10 mouse cellular contexts compared by ENCODE assay signal in the genomic region with DNA sequence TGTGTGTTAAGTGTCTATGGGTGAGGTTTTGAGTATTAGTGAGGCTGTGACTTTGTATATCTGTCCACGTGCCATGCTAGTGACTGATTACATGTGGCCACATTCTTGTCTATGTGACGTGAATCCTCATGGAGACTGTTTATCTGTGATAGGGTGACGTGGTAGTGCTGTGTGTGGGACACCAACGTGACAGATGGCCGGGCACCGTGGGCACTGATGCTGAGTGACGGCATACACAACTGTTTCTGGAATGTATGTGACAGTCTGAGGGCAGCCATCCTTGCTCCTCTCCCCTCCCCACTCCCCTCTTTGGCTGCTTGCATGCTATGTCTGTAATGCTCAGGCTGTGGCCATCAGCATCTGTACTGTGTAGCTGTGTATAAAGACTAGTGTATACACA. TPM values are rescaled to one million over a fixed set of nuclear protein-coding genes. Genes with fewer than 3 reads are reported as not detected.
A peak's percentile ranks its signal among the peaks of the same experiment; 100 is the strongest.
DNase-seq lines count a peak whose midpoint lies in the region; ATAC-seq and TF ChIP-seq lines count a peak whose summit lies in the region.
"Had no signal": no experiment of that assay in that cellular context is flagged by ENCODE, and none has a peak within 500 bp of the region (broad histone marks: within the 10 kb centered on the region; RNA-seq: fewer than 3 reads in every experiment).

No protein-coding gene starts in this region.

- H3K9me3 ChIP-seq in lung, postnatal 0 days (ENCODE audit: low read length): no peaks in the 10 kb centered on the region
- H3K9me3 ChIP-seq in hindbrain, embryonic 15.5 days: no peaks in the 10 kb centered on the region
- no peaks in the 10 kb centered on the region for H3K9me3 ChIP-seq in neural tube, embryonic 15.5 days (replicated peaks)

- no peaks in the 10 kb centered on the region for H3K27me3 ChIP-seq in lung, postnatal 0 days (replicated peaks; ENCODE audit: insufficient read depth, low read length)
- H3K27me3 ChIP-seq in hindbrain, embryonic 15.5 days: no peaks in the 10 kb centered on the region
- H3K27me3 ChIP-seq in neural tube, embryonic 15.5 days (replicated peaks): no peaks in the 10 kb centered on the region

- H3K27ac ChIP-seq in lung, postnatal 0 days (ENCODE audit: low read length): no peak overlapping the region
- H3K27ac ChIP-seq in hindbrain, embryonic 15.5 days (replicated peaks): peak overlapping the region; percentile 94; the same call in 1 of the 2 replicates
- H3K27ac ChIP-seq in neural tube, embryonic 15.5 days (replicated peaks): 0 out of 2 replicates have a peak overlapping the region, but pooled peaks have one; percentile 23

- ATAC-seq in lung, postnatal 0 days: peak; percentile 1; the same call in 1 of the 2 replicates
- ATAC-seq in hindbrain, embryonic 15.5 days (ENCODE audit: low FRiP score, low read depth): no peak
- ATAC-seq in neural tube, embryonic 15.5 days (ENCODE audit: low FRiP score): no peak

- no peak for TF ChIP-seq EP300 in lung, postnatal 0 days (IDR thresholded peaks at IDR 0.05)

- TF ChIP-seq CTCF in lung, postnatal 0 days (IDR thresholded peaks at IDR 0.05): no peak

- no peak overlapping the region for H3K9ac ChIP-seq in lung, postnatal 0 days (replicated peaks; ENCODE audit: low read depth)
- H3K9ac ChIP-seq in hindbrain, embryonic 15.5 days: peak overlapping the region; percentile 94; the same call in 1 of the 2 replicates
- 0 out of 2 replicates have a peak overlapping the region, but pooled peaks have one; percentile 10 for H3K9ac ChIP-seq in neural tube, embryonic 15.5 days (replicated peaks)

- 48% methylated on average over 7 of the region's 7 CpGs for WGBS in lung, postnatal 0 days
- 27% methylated on average over 7 of the region's 7 CpGs for WGBS in hindbrain, embryonic 15.5 days
- WGBS in neural tube, embryonic 15.5 days: 48% methylated on average over 7 of the region's 7 CpGs

- H3K4me1 ChIP-seq in lung, postnatal 0 days (ENCODE audit: insufficient read depth, low read depth, low read length): peaks cover 10% of the 10 kb centered on the region; the same call in 1 of the 2 replicates
- H3K4me1 ChIP-seq in hindbrain, embryonic 15.5 days (replicated peaks): peaks cover 39% of the 10 kb centered on the region
- peaks cover 46% of the 10 kb centered on the region for H3K4me1 ChIP-seq in neural tube, embryonic 15.5 days

- H3K4me3 ChIP-seq in lung, postnatal 0 days (ENCODE audit: low read depth, low read length): no peak overlapping the region
- H3K4me3 ChIP-seq in hindbrain, embryonic 15.5 days: peak overlapping the region; percentile 85
- peak overlapping the region; percentile 72 for H3K4me3 ChIP-seq in neural tube, embryonic 15.5 days (replicated peaks)

- DNase-seq in cerebellum, adult 11-12 months: peak; percentile 50
- DNase-seq in cerebellum, adult 8-10 months: no peak
- peak; percentile 29 for DNase-seq in lung, postnatal 0 days (ENCODE audit: low spot score)
- DNase-seq in lung, adult 18-20 months: no peak
- DNase-seq in kidney, adult 8-10 months: no peak
- no peak for DNase-seq in urinary bladder, postnatal 10 days (ENCODE audit: low spot score)
- DNase-seq: heart, postnatal 10 days; kidney, postnatal 36 days had no signal

- H3K4me2 ChIP-seq in lung, postnatal 0 days (replicated peaks; ENCODE audit: low read depth, low read length): no peak overlapping the region
- peak overlapping the region; percentile 64 for H3K4me2 ChIP-seq in hindbrain, embryonic 15.5 days
- peak overlapping the region; percentile 84 for H3K4me2 ChIP-seq in neural tube, embryonic 15.5 days

- H3K36me3 ChIP-seq in lung, postnatal 0 days (ENCODE audit: insufficient read depth, low read length): no peaks in the 10 kb centered on the region
- H3K36me3 ChIP-seq in hindbrain, embryonic 15.5 days: peaks cover 36% of the 10 kb centered on the region
- peaks cover 38% of the 10 kb centered on the region for H3K36me3 ChIP-seq in neural tube, embryonic 15.5 days

RNA-seq across cellular contexts. Expression of gene Numbl, which starts 2.6 kb away (rescaled TPM):
- 11.6 and 11.7 TPM in 2 replicates for polyA plus RNA-seq in lung, postnatal 0 days (2015; fragmentation: Nextera tagmentation; extraction: Ambion mirVana)
- 57.8 and 67.5 TPM in 2 replicates for polyA plus RNA-seq in hindbrain, embryonic 15.5 days (2015; fragmentation: Nextera tagmentation; extraction: Ambion mirVana)
- polyA plus RNA-seq in neural tube, embryonic 15.5 days (2015; fragmentation: Nextera tagmentation; extraction: Ambion mirVana): 47.7 and 60.7 TPM in 2 replicates

RNA-seq across cellular contexts. Expression of gene Coq8b, which starts 28.0 kb away (rescaled TPM):
- polyA plus RNA-seq in lung, postnatal 0 days (2015; fragmentation: Nextera tagmentation; extraction: Ambion mirVana): 21.3 and 23.6 TPM in 2 replicates
- polyA plus RNA-seq in hindbrain, embryonic 15.5 days (2015; fragmentation: Nextera tagmentation; extraction: Ambion mirVana): 20.6 and 23.2 TPM in 2 replicates
- 20.1 and 20.9 TPM in 2 replicates for polyA plus RNA-seq in neural tube, embryonic 15.5 days (2015; fragmentation: Nextera tagmentation; extraction: Ambion mirVana)

RNA-seq across cellular contexts. Expression of gene Itpkc, which starts 32.4 kb away (rescaled TPM):
- polyA plus RNA-seq in lung, postnatal 0 days (2015; fragmentation: Nextera tagmentation; extraction: Ambion mirVana): 2.9 and 4.1 TPM in 2 replicates
- 7.5 and 8.2 TPM in 2 replicates for polyA plus RNA-seq in hindbrain, embryonic 15.5 days (2015; fragmentation: Nextera tagmentation; extraction: Ambion mirVana)
- 5.9 and 6.1 TPM in 2 replicates for polyA plus RNA-seq in neural tube, embryonic 15.5 days (2015; fragmentation: Nextera tagmentation; extraction: Ambion mirVana)

Comparison
In these comparisons a context has a peak if more than half of its experiments do, and no peak if none do; other contexts are left out.
1. DNase-seq: peak in cerebellum, adult 11-12 months (single experiment) and lung, postnatal 0 days (single experiment); none in cerebellum, adult 8-10 months (single experiment), lung, adult 18-20 months (0 of 2), kidney, adult 8-10 months (0 of 2) and urinary bladder, postnatal 10 days (single experiment).